ENCODE assay signal across 11 mouse cellular contexts in genomic region chr10:24150086-24150485, GRCm38 (mm10). TPM values are rescaled to one million over a fixed set of nuclear protein-coding genes. Genes with fewer than 3 reads are reported as not detected.
DNase-seq lines count a peak whose midpoint lies in the region; ATAC-seq and TF ChIP-seq lines count a peak whose summit lies in the region.
"Had no signal": no experiment of that assay in that cellular context is flagged by ENCODE, and none has a peak within 500 bp of the region (broad histone marks: within the 10 kb centered on the region; RNA-seq: fewer than 3 reads in every experiment).

No protein-coding gene starts in this region.

- WGBS in heart, embryonic 16.5 days, result 22% methylated on average over 7 of the region's 7 CpGs
- 71% methylated on average over 7 of the region's 7 CpGs for WGBS in forebrain, embryonic 11.5 days
- 31% methylated on average over 7 of the region's 7 CpGs for WGBS in kidney, postnatal 0 days
- 43% methylated on average over 7 of the region's 7 CpGs for WGBS in midbrain, postnatal 0 days

- H3K9ac ChIP-seq in heart, embryonic 16.5 days (ENCODE audit: low read length), result peak overlapping the region; percentile 78
- no peak overlapping the region for H3K9ac ChIP-seq in forebrain, embryonic 11.5 days (ENCODE audit: low read length)
- H3K9ac ChIP-seq in kidney, postnatal 0 days (ENCODE audit: low read depth, low read length), result peak overlapping the region; percentile 87; the same call in 1 of the 2 replicates
- peak overlapping the region; percentile 89 for H3K9ac ChIP-seq in midbrain, postnatal 0 days (replicated peaks; ENCODE audit: low read length, poor library complexity, severe bottlenecking)

- H3K4me1 ChIP-seq in heart, embryonic 16.5 days (ENCODE audit: control insufficient read depth, insufficient read depth, low read length), result peaks cover 13% of the 10 kb centered on the region
- H3K4me1 ChIP-seq in forebrain, embryonic 11.5 days (replicated peaks; ENCODE audit: control insufficient read depth, insufficient read depth, low read length), result no peaks in the 10 kb centered on the region
- H3K4me1 ChIP-seq in kidney, postnatal 0 days (replicated peaks; ENCODE audit: insufficient read depth, low read length), result peaks cover 11% of the 10 kb centered on the region
- H3K4me1 ChIP-seq in midbrain, postnatal 0 days (ENCODE audit: insufficient read depth, low read length), result peaks cover 8% of the 10 kb centered on the region; the same call in 1 of the 2 replicates

- no peak for DNase-seq in heart, adult 11 months
- DNase-seq in forebrain, embryonic 11.5 days (ENCODE audit: low spot score), result no peak
- peak; percentile 53 for DNase-seq in kidney, postnatal 0 days (ENCODE audit: low spot score)
- no peak for DNase-seq in midbrain, postnatal 0 days (ENCODE audit: low spot score)
- DNase-seq in adrenal gland, adult 2 months, result no peak
- DNase-seq in urinary bladder, postnatal 36 days (ENCODE audit: low spot score in 2 of 2), result no peak
- DNase-seq in cerebellum, postnatal 4 days (ENCODE audit: low spot score in 2 of 2), result no peak
- DNase-seq: thymus, adult 18-20 months had no signal

- no peak overlapping the region for H3K27ac ChIP-seq in heart, embryonic 16.5 days (ENCODE audit: low read length)
- no peak overlapping the region for H3K27ac ChIP-seq in forebrain, embryonic 11.5 days (ENCODE audit: low read depth, low read length)
- peak overlapping the region; percentile 92 for H3K27ac ChIP-seq in kidney, postnatal 0 days
- H3K27ac ChIP-seq in midbrain, postnatal 0 days (ENCODE audit: low read depth, low read length), result no peak overlapping the region

- H3K36me3 ChIP-seq in heart, embryonic 16.5 days (ENCODE audit: control insufficient read depth, insufficient read depth), result 0 out of 2 replicates have a peak, but pooled peaks cover under 1% of the 10 kb centered on the region
- no peaks in the 10 kb centered on the region for H3K36me3 ChIP-seq in forebrain, embryonic 11.5 days (ENCODE audit: control insufficient read depth, insufficient read depth, low read length)
- H3K36me3 ChIP-seq in kidney, postnatal 0 days (ENCODE audit: insufficient read depth, low read length), result 0 out of 2 replicates have a peak, but pooled peaks cover 4% of the 10 kb centered on the region
- H3K36me3 ChIP-seq in midbrain, postnatal 0 days (ENCODE audit: insufficient read depth, low read length), result peaks cover 1% of the 10 kb centered on the region; the same call in 1 of the 2 replicates

- peak overlapping the region; percentile 65 for H3K4me2 ChIP-seq in heart, embryonic 16.5 days (ENCODE audit: low read depth, low read length)
- H3K4me2 ChIP-seq in forebrain, embryonic 11.5 days (ENCODE audit: low read depth, low read length, severe bottlenecking), result peak overlapping the region; percentile 37; the same call in 1 of the 2 replicates
- peak overlapping the region; percentile 64 for H3K4me2 ChIP-seq in kidney, postnatal 0 days (ENCODE audit: low read length)
- H3K4me2 ChIP-seq in midbrain, postnatal 0 days (ENCODE audit: low read depth, low read length, poor library complexity, severe bottlenecking), result peak overlapping the region; percentile 54

- H3K9me3 ChIP-seq in heart, embryonic 16.5 days (replicated peaks; ENCODE audit: control insufficient read depth, low read length), result no peaks in the 10 kb centered on the region
- no peaks in the 10 kb centered on the region for H3K9me3 ChIP-seq in forebrain, embryonic 11.5 days (ENCODE audit: control insufficient read depth, low read length)
- H3K9me3 ChIP-seq in kidney, postnatal 0 days (replicated peaks; ENCODE audit: low read length), result no peaks in the 10 kb centered on the region
- no peaks in the 10 kb centered on the region for H3K9me3 ChIP-seq in midbrain, postnatal 0 days (ENCODE audit: low read length)
- H3K9me3 ChIP-seq: G1E had no signal

- TF ChIP-seq CTCF in kidney, postnatal 0 days (IDR thresholded peaks at IDR 0.05; ENCODE audit: low read depth), result no peak
- no peak for TF ChIP-seq CTCF in midbrain, postnatal 0 days (IDR thresholded peaks at IDR 0.05)

- no peaks in the 10 kb centered on the region for H3K27me3 ChIP-seq in heart, embryonic 16.5 days (ENCODE audit: control insufficient read depth, insufficient read depth, low read length)
- no peaks in the 10 kb centered on the region for H3K27me3 ChIP-seq in forebrain, embryonic 11.5 days (ENCODE audit: control insufficient read depth, insufficient read depth, low read length)
- no peaks in the 10 kb centered on the region for H3K27me3 ChIP-seq in kidney, postnatal 0 days (ENCODE audit: insufficient read depth, low read length)
- no peaks in the 10 kb centered on the region for H3K27me3 ChIP-seq in midbrain, postnatal 0 days (ENCODE audit: insufficient read depth, low read length)

- ATAC-seq in heart, embryonic 16.5 days (replicated peaks; ENCODE audit: extremely low read depth, insufficient read depth, low FRiP score), result no peak
- ATAC-seq in forebrain, embryonic 11.5 days (replicated peaks; ENCODE audit: low FRiP score), result no peak
- ATAC-seq in kidney, postnatal 0 days (replicated peaks; ENCODE audit: low FRiP score, low read depth), result 0 out of 2 replicates have a peak, but pooled peaks have one; percentile 30
- no peak for ATAC-seq in midbrain, postnatal 0 days (ENCODE audit: low FRiP score)

- peak overlapping the region; percentile 69 for H3K4me3 ChIP-seq in heart, embryonic 16.5 days (ENCODE audit: low read length)
- H3K4me3 ChIP-seq in forebrain, embryonic 11.5 days (ENCODE audit: low read depth, low read length), result peak overlapping the region; percentile 72; the same call in 1 of the 2 replicates
- H3K4me3 ChIP-seq in kidney, postnatal 0 days (replicated peaks; ENCODE audit: low read depth, low read length), result peak overlapping the region; percentile 85
- H3K4me3 ChIP-seq in midbrain, postnatal 0 days (ENCODE audit: low read depth, low read length), result peak overlapping the region; percentile 89

RNA-seq across cellular contexts. Expression of gene Stx7, which starts 1.0 kb away (rescaled TPM):
- 75.5 and 79.4 TPM in 2 replicates for polyA plus RNA-seq in heart, embryonic 16.5 days (2015; fragmentation: Nextera tagmentation; extraction: Ambion mirVana)
- polyA plus RNA-seq in forebrain, embryonic 11.5 days (2014; fragmentation: Nextera tagmentation; extraction: Ambion mirVana), result 78.5 and 87.3 TPM in 2 replicates
- polyA plus RNA-seq in kidney, postnatal 0 days (2015; fragmentation: Nextera tagmentation; extraction: Ambion mirVana), result 167 and 185 TPM in 2 replicates
- 144 and 180 TPM in 2 replicates for total RNA-seq in midbrain, postnatal 0 days (2014; rRNA removed)
- 349 and 358 TPM in 2 replicates for polyA plus RNA-seq in midbrain, postnatal 0 days (2015; fragmentation: Nextera tagmentation; extraction: Ambion mirVana)
- total RNA-seq in adrenal gland, adult 2 months (2021), result 100 to 1,000 TPM; 115 to 182 TPM
- 48.7 and 66.3 TPM in 2 replicates for polyA plus RNA-seq in adrenal gland, adult 2 months (2012; rRNA removed)

RNA-seq across cellular contexts. Expression of gene Taar9, which starts 40.8 kb away (rescaled TPM):
- polyA plus RNA-seq in heart, embryonic 16.5 days (2015; fragmentation: Nextera tagmentation; extraction: Ambion mirVana), result not detected in 2 replicates
- not detected in 2 replicates for polyA plus RNA-seq in forebrain, embryonic 11.5 days (2014; fragmentation: Nextera tagmentation; extraction: Ambion mirVana)
- polyA plus RNA-seq in kidney, postnatal 0 days (2015; fragmentation: Nextera tagmentation; extraction: Ambion mirVana), result not detected in 2 replicates
- not detected in 2 replicates for total RNA-seq in midbrain, postnatal 0 days (2014; rRNA removed)
- not detected in 2 replicates for polyA plus RNA-seq in midbrain, postnatal 0 days (2015; fragmentation: Nextera tagmentation; extraction: Ambion mirVana)
- total RNA-seq in adrenal gland, adult 2 months (2021), result not detected
- polyA plus RNA-seq in adrenal gland, adult 2 months (2012; rRNA removed), result not detected in 2 replicates
- polyA plus RNA-seq: G1E; gonadal fat pad, adult 2 months had no signal

RNA-seq across cellular contexts. Expression of gene Taar8c, which starts 48.4 kb away (rescaled TPM):
- polyA plus RNA-seq in heart, embryonic 16.5 days (2015; fragmentation: Nextera tagmentation; extraction: Ambion mirVana), result not detected in 2 replicates
- not detected in 2 replicates for polyA plus RNA-seq in forebrain, embryonic 11.5 days (2014; fragmentation: Nextera tagmentation; extraction: Ambion mirVana)
- not detected in 2 replicates for polyA plus RNA-seq in kidney, postnatal 0 days (2015; fragmentation: Nextera tagmentation; extraction: Ambion mirVana)
- total RNA-seq in midbrain, postnatal 0 days (2014; rRNA removed), result not detected in 2 replicates
- polyA plus RNA-seq in midbrain, postnatal 0 days (2015; fragmentation: Nextera tagmentation; extraction: Ambion mirVana), result not detected in 2 replicates
- not detected for total RNA-seq in adrenal gland, adult 2 months (2021)
- not detected in 2 replicates for polyA plus RNA-seq in adrenal gland, adult 2 months (2012; rRNA removed)
- total RNA-seq: G1E had no signal
- polyA plus RNA-seq: G1E; gonadal fat pad, adult 2 months had no signal

RNA-seq across cellular contexts. Expression of gene Taar8b, which starts 58.0 kb away (rescaled TPM):
- not detected in 2 replicates for polyA plus RNA-seq in heart, embryonic 16.5 days (2015; fragmentation: Nextera tagmentation; extraction: Ambion mirVana)
- not detected in 2 replicates for polyA plus RNA-seq in forebrain, embryonic 11.5 days (2014; fragmentation: Nextera tagmentation; extraction: Ambion mirVana)
- not detected in 2 replicates for polyA plus RNA-seq in kidney, postnatal 0 days (2015; fragmentation: Nextera tagmentation; extraction: Ambion mirVana)
- total RNA-seq in midbrain, postnatal 0 days (2014; rRNA removed), result not detected in 2 replicates
- not detected in 2 replicates for polyA plus RNA-seq in midbrain, postnatal 0 days (2015; fragmentation: Nextera tagmentation; extraction: Ambion mirVana)
- total RNA-seq in adrenal gland, adult 2 months (2021), result not detected
- polyA plus RNA-seq in adrenal gland, adult 2 months (2012; rRNA removed), result not detected in 2 replicates
- total RNA-seq: G1E had no signal
- polyA plus RNA-seq: G1E; gonadal fat pad, adult 2 months had no signal
